In genomic region chr4:155869317-155870033, GRCm38 (mm10) we compare ENCODE assay signal across 7 mouse cellular contexts. TPM values are rescaled to one million over a fixed set of nuclear protein-coding genes. Genes with fewer than 3 reads are reported as not detected.
DNase-seq lines count a peak whose midpoint lies in the region; ATAC-seq and TF ChIP-seq lines count a peak whose summit lies in the region.

Gene Cptp (minus strand): TSS chr4:155869440.
Gene Ints11 (plus strand): TSS chr4:155869546.

- TF ChIP-seq POLR2A in small intestine, adult 2 months (IDR thresholded peaks at IDR 0.05; ENCODE audit: low read depth, low read length), result no peak; the same call in none of the 2 replicates

- peaks cover 47% of the 10 kb centered on the region for H3K36me3 ChIP-seq in intestine, postnatal 0 days (ENCODE audit: control insufficient read depth, insufficient read depth)
- peaks cover 48% of the 10 kb centered on the region for H3K36me3 ChIP-seq in midbrain, embryonic 12.5 days
- H3K36me3 ChIP-seq in small intestine, adult 2 months (ENCODE audit: control insufficient read depth, insufficient read depth, low read length), result peaks cover 29% of the 10 kb centered on the region

- intact Hi-C loops in left cerebral cortex, postnatal 4 days (cut with DNase I), result no loop called here

- peak; percentile 96 for DNase-seq in adrenal gland, adult 8-10 months
- DNase-seq in embryo, embryonic 9.5 days (ENCODE audit: extremely low spot score), result peak; percentile 96
- no peak for DNase-seq in gonadal fat pad, adult 2 months (ENCODE audit: low read depth)
- peak; percentile 97 for DNase-seq in left cerebral cortex, postnatal 4 days

- peak; percentile 66 for TF ChIP-seq CTCF in intestine, postnatal 0 days (IDR thresholded peaks at IDR 0.05; ENCODE audit: low read depth)
- TF ChIP-seq CTCF in small intestine, adult 2 months (IDR thresholded peaks at IDR 0.05; ENCODE audit: extremely low read depth, insufficient read length, insufficient replicate concordance, low read depth, low read length), result no peak

- H3K9ac ChIP-seq in intestine, postnatal 0 days (ENCODE audit: low read depth, low read length), result peak within 1 kb of the TSS; percentile 57
- H3K9ac ChIP-seq in midbrain, embryonic 12.5 days (replicated peaks), result peak within 1 kb of the TSS; percentile 82

- peak; percentile 96 for ATAC-seq in intestine, postnatal 0 days
- peak; percentile 98 for ATAC-seq in midbrain, embryonic 12.5 days (ENCODE audit: low FRiP score, low read depth)

- WGBS in intestine, postnatal 0 days, result under 1% methylated on average over 63 of the region's 63 CpGs
- WGBS in midbrain, embryonic 12.5 days, result under 1% methylated on average over 63 of the region's 63 CpGs
- under 1% methylated on average over 63 of the region's 63 CpGs for WGBS in small intestine, adult 2 months

- H3K27ac ChIP-seq in intestine, postnatal 0 days (ENCODE audit: low read depth, low read length), result peak within 1 kb of the TSS; percentile 74
- H3K27ac ChIP-seq in midbrain, embryonic 12.5 days (replicated peaks), result peak within 1 kb of the TSS; percentile 58
- H3K27ac ChIP-seq in small intestine, adult 2 months (ENCODE audit: insufficient read depth, low read depth, low read length), result peak within 1 kb of the TSS; percentile 53

- H3K4me1 ChIP-seq in intestine, postnatal 0 days (replicated peaks; ENCODE audit: control insufficient read depth, insufficient read depth, low read length), result no peaks in the 10 kb centered on the region
- peaks cover 28% of the 10 kb centered on the region for H3K4me1 ChIP-seq in midbrain, embryonic 12.5 days
- no peaks in the 10 kb centered on the region; the same call in 1 of the 2 replicates for H3K4me1 ChIP-seq in small intestine, adult 2 months (ENCODE audit: control insufficient read depth, insufficient read depth, insufficient read length, low read length)

- no peaks in the 10 kb centered on the region for H3K9me3 ChIP-seq in intestine, postnatal 0 days (ENCODE audit: control insufficient read depth)
- no peaks in the 10 kb centered on the region for H3K9me3 ChIP-seq in midbrain, embryonic 12.5 days

- peak within 1 kb of the TSS; percentile 90 for H3K4me3 ChIP-seq in intestine, postnatal 0 days (ENCODE audit: low read depth, low read length)
- H3K4me3 ChIP-seq in midbrain, embryonic 12.5 days, result peak within 1 kb of the TSS; percentile 73
- peak within 1 kb of the TSS; percentile 92 for H3K4me3 ChIP-seq in small intestine, adult 2 months (ENCODE audit: low read depth, low read length)

- no peaks in the 10 kb centered on the region for H3K27me3 ChIP-seq in intestine, postnatal 0 days (replicated peaks; ENCODE audit: control insufficient read depth, insufficient read depth, low read length)
- no peaks in the 10 kb centered on the region for H3K27me3 ChIP-seq in midbrain, embryonic 12.5 days
- no peaks in the 10 kb centered on the region for H3K27me3 ChIP-seq in small intestine, adult 2 months (ENCODE audit: control insufficient read depth, insufficient read depth, low read length)

- peak within 1 kb of the TSS; percentile 97 for H3K4me2 ChIP-seq in intestine, postnatal 0 days (replicated peaks; ENCODE audit: low read depth)
- peak within 1 kb of the TSS; percentile 97 for H3K4me2 ChIP-seq in midbrain, embryonic 12.5 days (replicated peaks)

RNA-seq across cellular contexts. Expression of gene Cptp, which starts in this region (rescaled TPM):
- total RNA-seq in adrenal gland, adult 8-10 months (2022), result 10 to 100 TPM; 16.4 to 29.0 (median 17.9) TPM
- 30.8 and 31.0 TPM in 2 replicates for polyA plus RNA-seq in gonadal fat pad, adult 2 months (2012; rRNA removed)
- 17.4 and 19.2 TPM in 2 replicates for polyA plus RNA-seq in intestine, postnatal 0 days (2015; fragmentation: Nextera tagmentation; extraction: Ambion mirVana)
- total RNA-seq in left cerebral cortex, postnatal 4 days (2021), result 10 to 100 TPM; 26.6 to 27.5 TPM
- 21.7 and 23.5 TPM in 2 replicates for polyA plus RNA-seq in midbrain, embryonic 12.5 days (2016; fragmentation: Nextera tagmentation; extraction: Ambion mirVana)
- polyA plus RNA-seq in small intestine, adult 2 months (2012; rRNA removed), result 65.7 and 69.1 TPM in 2 replicates

RNA-seq across cellular contexts. Expression of gene Ints11, which starts in this region (rescaled TPM):
- total RNA-seq in adrenal gland, adult 8-10 months (2022), result 10 to 100 TPM; 32.3 to 34.6 (median 33.3) TPM
- polyA plus RNA-seq in gonadal fat pad, adult 2 months (2012; rRNA removed), result 33.7 and 36.5 TPM in 2 replicates
- polyA plus RNA-seq in intestine, postnatal 0 days (2015; fragmentation: Nextera tagmentation; extraction: Ambion mirVana), result 19.9 and 20.9 TPM in 2 replicates
- total RNA-seq in left cerebral cortex, postnatal 4 days (2021), result 10 to 100 TPM; 44.1 to 54.7 TPM
- polyA plus RNA-seq in midbrain, embryonic 12.5 days (2016; fragmentation: Nextera tagmentation; extraction: Ambion mirVana), result 88.3 and 95.4 TPM in 2 replicates
- polyA plus RNA-seq in small intestine, adult 2 months (2012; rRNA removed), result 15.0 and 26.0 TPM in 2 replicates
